Mouse (Mus musculus) granulocyte monocyte progenitor cell, adult 5-6 weeks (primary cell): ENCODE measurements at regions not wholly inside any gene's neighbourhood (a gene's known extent, or its start where the extent isn't known, plus 50 kb on each side); places are given as distances from the start of the nearest gene placed in this dataset.

ENCODE experiments used
- ATAC-seq: replicated peaks from 2 replicates; pipeline ENCODE4 v1.8.0; 2016; ENCODE audit warnings: mild to moderate bottlenecking, moderate TSS enrichment, inconsistent platforms; ENCODE audit not compliant: poor library complexity, severe bottlenecking

- no peak for ATAC-seq
Observed at GRCm38 (mm10) chr6:16999451-17000139, 65.4 kb upstream of the Tes start.

- ATAC-seq: no peak
Observed at GRCm38 (mm10) chr6:16995495-16995936, 69.4 kb upstream of the Tes start.

GRCm38 (mm10) chr6:16994711-16995110 lies 70.2 kb upstream of the Tes start:
- peak; percentile 71 for ATAC-seq

GRCm38 (mm10) chr6:16991996-16992591 lies 72.9 kb upstream of the Tes start:
- no peak for ATAC-seq

GRCm38 (mm10) chr6:16978206-16978505 lies 79.9 kb upstream of the Tfec start:
- ATAC-seq: peak; percentile 76

- peak; percentile 68 for ATAC-seq
Observed at GRCm38 (mm10) chr6:16977392-16978205, 79.4 kb upstream of the Tfec start.

GRCm38 (mm10) chr6:16965658-16966057 lies 67.4 kb upstream of the Tfec start:
- peak; percentile 66 for ATAC-seq

GRCm38 (mm10) chr6:16964362-16964761 lies 66.1 kb upstream of the Tfec start:
- ATAC-seq: peak; percentile 51

- peak; percentile 87 for ATAC-seq
Observed at GRCm38 (mm10) chr6:16963958-16964357, 65.7 kb upstream of the Tfec start.

GRCm38 (mm10) chr6:16958102-16958501 lies 59.9 kb upstream of the Tfec start:
- no peak for ATAC-seq

- no peak for ATAC-seq
Observed at GRCm38 (mm10) chr6:16956771-16957435, 58.7 kb upstream of the Tfec start.
